Mouse (Mus musculus) 3134 (cell line): ENCODE data around the gene Kcnab1.

Experiments used
- DNase-seq: peaks from one replicate; pipeline ENCODE4 v3.0.0-alpha.2; 2011; ENCODE audit warnings: low spot score; ENCODE audit not compliant: insufficient read length; ENCODE audit errors: extremely low read depth

Kcnab1 gene

DNA sequence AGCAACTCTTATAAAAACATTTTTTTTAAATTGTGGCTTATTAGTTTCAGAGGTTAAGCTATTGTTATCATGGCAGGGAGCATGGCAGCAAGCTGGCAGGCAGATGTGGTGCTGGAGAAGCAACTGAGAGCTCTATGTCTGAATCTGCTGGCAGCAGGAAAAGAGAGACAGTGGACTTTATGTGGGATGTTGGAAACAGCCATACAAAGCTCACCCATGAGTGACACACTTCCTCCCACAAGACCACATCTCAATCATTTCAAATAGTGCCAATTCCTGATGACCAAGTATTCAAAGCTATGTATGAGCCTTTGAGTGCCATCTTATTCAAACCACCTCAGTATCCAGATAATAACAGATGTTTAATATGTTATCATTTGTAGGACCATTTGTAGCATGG is 298.7 kb downstream of the Kcnab1 start:
- DNase-seq = no peak

GRCm38 (mm10) chr3:65416571-65416970 is 307.4 kb downstream of the Kcnab1 start:
- DNase-seq = no peak

DNA sequence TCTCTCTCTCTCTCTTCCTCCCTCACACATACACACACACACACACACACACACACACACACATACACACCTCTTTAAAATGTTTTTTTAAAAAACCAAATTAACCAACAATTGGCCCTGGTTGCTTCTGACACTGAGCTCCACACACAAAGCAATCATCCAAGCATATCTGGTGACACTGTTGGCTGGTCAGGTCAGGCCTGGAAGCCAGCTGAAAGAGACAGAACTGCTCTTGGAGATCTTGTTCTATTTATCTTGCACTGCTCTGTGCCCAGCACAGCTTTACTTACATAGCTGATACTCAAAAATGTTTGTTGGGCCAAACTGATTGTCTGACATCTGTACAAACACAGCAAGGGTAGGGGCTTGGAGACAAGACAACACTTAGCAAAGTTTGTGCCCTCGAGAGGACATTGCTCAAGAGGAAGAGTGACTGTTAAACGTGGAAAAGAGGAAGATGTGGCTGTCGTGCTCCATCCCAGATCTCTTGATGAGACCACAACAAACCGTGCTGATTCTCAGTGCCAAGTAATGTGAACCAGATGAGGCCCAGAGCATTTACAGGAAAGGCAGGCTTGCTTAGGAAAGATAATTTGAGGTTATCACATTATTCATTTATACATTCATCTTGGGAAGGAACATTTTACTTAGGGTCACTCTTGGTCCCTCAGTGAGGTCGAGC is 308.9 kb downstream of the Kcnab1 start:
- no peak for DNase-seq

- DNase-seq = no peak
These were observed 310.5 kb downstream of the Kcnab1 start for GRCm38 (mm10) chr3:65419706-65420105.
